Mouse (Mus musculus): ENCODE results near the gene Xndc1.

DNA sequence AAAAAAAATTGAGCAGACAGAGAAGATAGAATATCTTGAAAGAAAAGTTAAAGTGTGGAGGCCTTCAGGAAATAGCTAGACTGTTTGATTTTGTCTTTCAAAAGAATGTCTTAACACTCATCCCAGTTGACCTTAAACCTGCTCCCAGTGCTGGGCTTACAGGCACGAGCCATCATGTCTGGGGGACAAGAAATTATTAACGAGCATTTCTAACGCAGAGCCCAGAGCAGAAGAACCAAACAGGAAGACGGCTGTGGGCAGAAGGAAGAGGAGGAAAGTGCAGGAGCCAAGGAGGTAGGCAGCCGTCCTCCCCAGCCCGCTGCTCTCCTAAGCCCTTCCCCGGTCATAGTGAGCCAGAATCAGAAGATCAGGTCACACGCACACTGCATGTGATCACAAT lies 15.0 kb downstream of the Xndc1 start:
- no peak for TF ChIP-seq CTCF (IDR thresholded peaks at IDR 0.05; ENCODE audit: insufficient read depth, low read depth, low read length)
- no peak for TF ChIP-seq POLR2A (IDR thresholded peaks at IDR 0.05; ENCODE audit: insufficient read depth, low read depth, low read length)
